Comparison of ENCODE assay signal across 23 mouse cellular contexts in genomic region chr17:69516344-69516907, GRCm38 (mm10).
DNase-seq lines count a peak whose midpoint lies in the region; ATAC-seq and TF ChIP-seq lines count a peak whose summit lies in the region.
"Had no signal": no experiment of that assay in that cellular context is flagged by ENCODE, and none has a peak within 500 bp of the region (broad histone marks: within the 10 kb centered on the region; RNA-seq: fewer than 3 reads in every experiment).

No protein-coding gene starts in this region.

- no peak for DNase-seq in kidney, adult 2 months
- no peak for DNase-seq in kidney, adult 8-10 months
- peak; percentile 16 for DNase-seq in limb, embryonic 11.5 days (ENCODE audit: low spot score)
- no peak for DNase-seq in limb, embryonic 10.5 days (ENCODE audit: low spot score)
- DNase-seq: adrenal gland, adult 2 months; adrenal gland, postnatal 10 days; adrenal gland, postnatal 25 days; cerebellum, adult 11 months; cerebellum, adult 18-20 months; cerebellum, adult 8-10 months; cerebellum, adult 9-11 months; cerebellum, postnatal 14 days; cerebellum, postnatal 36 days; embryo, embryonic 11 days had no signal

- H3K4me2 ChIP-seq in kidney, embryonic 14.5 days (replicated peaks; ENCODE audit: low read depth, low read length), result no peak overlapping the region
- no peak overlapping the region for H3K4me2 ChIP-seq in kidney, embryonic 16.5 days (replicated peaks; ENCODE audit: low read depth, low read length)
- no peak overlapping the region for H3K4me2 ChIP-seq in limb, embryonic 11.5 days (ENCODE audit: low read depth, severe bottlenecking)
- H3K4me2 ChIP-seq: embryonic facial prominence, embryonic 12.5 days; embryonic facial prominence, embryonic 15.5 days; forebrain, embryonic 12.5 days had no signal

- 0 out of 2 replicates have a peak, but pooled peaks cover 4% of the 10 kb centered on the region for H3K4me1 ChIP-seq in kidney, embryonic 14.5 days (ENCODE audit: control insufficient read depth, insufficient read depth, low read length)
- H3K4me1 ChIP-seq in kidney, adult 2 months (ENCODE audit: control insufficient read depth, insufficient read depth, low read length), result no peaks in the 10 kb centered on the region
- H3K4me1 ChIP-seq in kidney, embryonic 16.5 days (ENCODE audit: insufficient read depth, low read length), result peaks cover 3% of the 10 kb centered on the region; the same call in 1 of the 2 replicates
- H3K4me1 ChIP-seq in limb, embryonic 11.5 days (ENCODE audit: control insufficient read depth, insufficient read depth, low read length), result no peaks in the 10 kb centered on the region
- H3K4me1 ChIP-seq in limb, embryonic 10.5 days, result no peaks in the 10 kb centered on the region
- H3K4me1 ChIP-seq: embryonic facial prominence, embryonic 12.5 days; embryonic facial prominence, embryonic 15.5 days; forebrain, embryonic 10.5 days; forebrain, embryonic 12.5 days had no signal

- H3K4me3 ChIP-seq in kidney, embryonic 14.5 days (ENCODE audit: low read length), result no peak overlapping the region
- no peak overlapping the region for H3K4me3 ChIP-seq in kidney, adult 2 months (ENCODE audit: insufficient read depth, low read depth, low read length)
- no peak overlapping the region for H3K4me3 ChIP-seq in kidney, embryonic 16.5 days (ENCODE audit: low read length)
- H3K4me3 ChIP-seq in limb, embryonic 11.5 days (ENCODE audit: low read depth, low read length), result no peak overlapping the region
- H3K4me3 ChIP-seq in limb, embryonic 10.5 days, result no peak overlapping the region
- H3K4me3 ChIP-seq: embryonic facial prominence, embryonic 12.5 days; embryonic facial prominence, embryonic 15.5 days; erythroblast, embryonic 14.5 days; forebrain, embryonic 10.5 days; forebrain, embryonic 12.5 days had no signal

- no peaks in the 10 kb centered on the region; the same call in 1 of the 2 replicates for H3K27me3 ChIP-seq in kidney, embryonic 14.5 days (ENCODE audit: control insufficient read depth, insufficient read depth, low read length)
- H3K27me3 ChIP-seq in kidney, adult 2 months (replicated peaks; ENCODE audit: control insufficient read depth, insufficient read depth, low read length), result no peaks in the 10 kb centered on the region
- no peaks in the 10 kb centered on the region for H3K27me3 ChIP-seq in kidney, embryonic 16.5 days (ENCODE audit: insufficient read depth, low read length)
- H3K27me3 ChIP-seq in limb, embryonic 11.5 days (ENCODE audit: control insufficient read depth, insufficient read depth, low read length), result no peaks in the 10 kb centered on the region
- no peaks in the 10 kb centered on the region for H3K27me3 ChIP-seq in limb, embryonic 10.5 days (ENCODE audit: low read depth, poor library complexity, severe bottlenecking)
- H3K27me3 ChIP-seq: embryonic facial prominence, embryonic 12.5 days; embryonic facial prominence, embryonic 15.5 days; forebrain, embryonic 12.5 days had no signal

- H3K9me3 ChIP-seq in kidney, embryonic 14.5 days (ENCODE audit: control insufficient read depth, low read length), result no peaks in the 10 kb centered on the region
- no peaks in the 10 kb centered on the region for H3K9me3 ChIP-seq in kidney, embryonic 16.5 days (ENCODE audit: low read length)
- no peaks in the 10 kb centered on the region for H3K9me3 ChIP-seq in limb, embryonic 11.5 days (ENCODE audit: control insufficient read depth, low read length)
- no peaks in the 10 kb centered on the region for H3K9me3 ChIP-seq in limb, embryonic 10.5 days (replicated peaks)
- H3K9me3 ChIP-seq: embryonic facial prominence, embryonic 12.5 days; embryonic facial prominence, embryonic 15.5 days; forebrain, embryonic 10.5 days; forebrain, embryonic 12.5 days had no signal

- no peak for TF ChIP-seq POLR2A in kidney, adult 2 months (IDR thresholded peaks at IDR 0.05; ENCODE audit: low read depth, low read length)

- ATAC-seq in kidney, embryonic 14.5 days (ENCODE audit: low FRiP score, low TSS enrichment), result peak; percentile 77
- peak; percentile 75; the same call in 1 of the 2 replicates for ATAC-seq in kidney, embryonic 16.5 days (ENCODE audit: low FRiP score, low TSS enrichment)
- no peak for ATAC-seq in limb, embryonic 11.5 days (ENCODE audit: insufficient number of reproducible peaks, low FRiP score, low TSS enrichment, low read depth)
- ATAC-seq: forebrain, embryonic 14.5 days; forebrain, embryonic 16.5 days had no signal

- 35% methylated on average over 4 of the region's 4 CpGs for WGBS in kidney, embryonic 14.5 days
- 25% methylated on average over 4 of the region's 4 CpGs for WGBS in kidney, adult 2 months
- 21% methylated on average over 4 of the region's 4 CpGs for WGBS in kidney, embryonic 16.5 days
- WGBS in limb, embryonic 11.5 days, result 84% methylated on average over 4 of the region's 4 CpGs
- WGBS in limb, embryonic 10.5 days, result 92% methylated on average over 4 of the region's 4 CpGs

- no peak overlapping the region for H3K9ac ChIP-seq in kidney, embryonic 14.5 days (ENCODE audit: low read depth, low read length)
- H3K9ac ChIP-seq in kidney, embryonic 16.5 days (replicated peaks; ENCODE audit: low read length), result no peak overlapping the region
- H3K9ac ChIP-seq in limb, embryonic 11.5 days (ENCODE audit: low read length), result no peak overlapping the region
- H3K9ac ChIP-seq: embryonic facial prominence, embryonic 12.5 days; embryonic facial prominence, embryonic 15.5 days; forebrain, embryonic 12.5 days had no signal

- H3K27ac ChIP-seq in kidney, embryonic 14.5 days (ENCODE audit: low read depth, low read length), result no peak overlapping the region
- H3K27ac ChIP-seq in kidney, adult 2 months (ENCODE audit: insufficient read depth, low read depth, low read length), result no peak overlapping the region
- no peak overlapping the region for H3K27ac ChIP-seq in kidney, embryonic 16.5 days (ENCODE audit: low read length)
- no peak overlapping the region for H3K27ac ChIP-seq in limb, embryonic 11.5 days (replicated peaks; ENCODE audit: low read depth, low read length)
- H3K27ac ChIP-seq in limb, embryonic 10.5 days, result no peak overlapping the region
- H3K27ac ChIP-seq: embryonic facial prominence, embryonic 12.5 days; embryonic facial prominence, embryonic 15.5 days; forebrain, embryonic 10.5 days; forebrain, embryonic 12.5 days had no signal

- no peaks in the 10 kb centered on the region for H3K36me3 ChIP-seq in kidney, embryonic 14.5 days (ENCODE audit: control insufficient read depth, insufficient read depth, low read length)
- H3K36me3 ChIP-seq in kidney, adult 2 months (ENCODE audit: control insufficient read depth, insufficient read depth, low read length), result no peaks in the 10 kb centered on the region
- no peaks in the 10 kb centered on the region for H3K36me3 ChIP-seq in kidney, embryonic 16.5 days (ENCODE audit: insufficient read depth, low read length)
- no peaks in the 10 kb centered on the region for H3K36me3 ChIP-seq in limb, embryonic 11.5 days (ENCODE audit: control insufficient read depth, insufficient read depth, low read length)
- H3K36me3 ChIP-seq in limb, embryonic 10.5 days, result no peaks in the 10 kb centered on the region
- H3K36me3 ChIP-seq: embryonic facial prominence, embryonic 12.5 days; embryonic facial prominence, embryonic 15.5 days; forebrain, embryonic 10.5 days; forebrain, embryonic 12.5 days had no signal

- TF ChIP-seq CTCF in kidney, adult 2 months (conservative IDR thresholded peaks at IDR 0.05; ENCODE audit: insufficient read depth, insufficient read length, low read depth, low read length), result no peak
